Mouse (Mus musculus) heart, embryonic 13.5 days (tissue): ENCODE results near the gene Stx16. TPM values are rescaled to one million over a fixed set of nuclear protein-coding genes. Genes with fewer than 3 reads are reported as not detected.

Source experiments
- ATAC-seq: fragments of 200-750 bp; cut with Nextera tagmentation; 2 replicates; pipeline ENCODE4 v1.8.0; 2017; ENCODE audit warnings: moderate TSS enrichment; ENCODE audit not compliant: insufficient number of reproducible peaks, low FRiP score, low TSS enrichment; ENCODE audit errors: extremely low read depth
- H3K27ac ChIP-seq: fragments of 300-500 bp; sonication (generic); replicated peaks from 2 replicates; pipeline ENCODE4 v1.5.1; 2015; ENCODE audit warnings: moderate library complexity, mild to moderate bottlenecking, inconsistent platforms
- H3K27me3 ChIP-seq: fragments of 300-500 bp; sonication (generic); replicated peaks from 2 replicates; pipeline ENCODE4 v1.6.1; 2015; ENCODE audit warnings: mild to moderate bottlenecking, inconsistent platforms
- H3K36me3 ChIP-seq: fragments of 300-500 bp; sonication (generic); 2 replicates; pipeline ENCODE4 v1.6.1; 2015; ENCODE audit warnings: mild to moderate bottlenecking, inconsistent platforms
- H3K4me1 ChIP-seq: fragments of 300-500 bp; sonication (generic); 2 replicates; pipeline ENCODE4 v1.6.1; 2015; ENCODE audit warnings: inconsistent platforms
- H3K4me2 ChIP-seq: fragments of 300-500 bp; sonication (generic); 2 replicates; pipeline ENCODE4 v1.6.1; 2015; ENCODE audit warnings: inconsistent platforms, mild to moderate bottlenecking, moderate library complexity
- H3K4me3 ChIP-seq: fragments of 300-500 bp; sonication (generic); 2 replicates; pipeline ENCODE4 v1.5.1; 2015; ENCODE audit warnings: moderate library complexity, mild to moderate bottlenecking, inconsistent platforms
- H3K9ac ChIP-seq: fragments of 300-500 bp; sonication (generic); 2 replicates; pipeline ENCODE4 v1.6.1; 2015; ENCODE audit warnings: inconsistent platforms, mild to moderate bottlenecking, moderate library complexity
- H3K9me3 ChIP-seq: fragments of 300-500 bp; sonication (generic); 2 replicates; pipeline ENCODE4 v1.6.1; 2016; ENCODE audit warnings: inconsistent platforms
- WGBS: fragments of 180-500 bp; shearing (Covaris S2); methylation state at CpG from one replicate; pipeline ENCODE4 v1.1.7; 2015; ENCODE audit warnings: mixed read lengths; 5-methylcytosine and 5-hydroxymethylcytosine counted together
- polyA plus RNA-seq: library from polyadenylated mRNA; unstranded; fragments of >200 nt; fragmentation: Nextera tagmentation; extraction: Ambion mirVana; gene quantifications from 2 replicates; pipeline ENCODE4 v1.2.1, GENCODE M21; 2015

The Stx16 gene
- polyA plus RNA-seq, 1 experiment from 2014 or later: 8.6 TPM

DNA sequence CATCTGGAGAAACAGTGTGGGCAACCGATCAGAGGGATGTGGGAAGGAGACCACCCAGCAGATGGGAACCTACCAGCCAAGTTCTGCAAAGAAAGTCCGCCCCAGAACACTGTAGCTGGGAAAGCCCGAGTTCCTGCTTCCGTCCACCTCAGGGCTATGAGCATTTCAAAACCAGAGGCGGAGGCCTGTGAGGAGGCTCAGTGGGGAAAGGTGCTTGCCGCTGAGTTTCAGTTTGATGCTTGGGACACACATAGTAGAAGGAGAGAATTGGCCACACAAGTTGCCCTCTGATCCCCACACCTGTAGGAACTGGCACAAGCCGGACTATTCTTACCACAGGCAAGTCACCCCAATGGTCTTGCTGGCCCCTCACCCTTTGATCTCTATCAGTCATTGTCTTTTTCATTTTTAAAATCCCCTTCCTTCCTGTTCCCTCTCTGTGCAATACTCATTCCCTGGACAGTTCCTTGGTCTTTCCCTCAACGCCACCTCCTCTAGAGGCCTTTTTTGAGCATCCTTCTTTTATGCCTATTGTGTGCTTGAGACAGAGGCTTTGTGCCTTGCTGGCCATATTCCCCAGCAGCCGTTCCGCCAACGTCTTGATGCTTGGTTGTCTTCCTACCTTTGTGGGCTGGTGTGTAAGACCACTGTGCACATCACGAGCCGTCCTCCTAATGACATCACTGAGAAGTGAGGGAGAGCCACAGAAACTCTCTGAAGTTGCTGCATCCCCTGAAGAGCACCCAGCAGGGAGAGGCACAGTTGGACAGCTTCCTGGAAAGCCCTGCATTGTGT, 16.3 kb upstream of the Stx16 start:
- H3K4me3 ChIP-seq: no peak overlapping the region
- WGBS: 85% methylated on average over 13 of the region's 13 CpGs
- H3K27ac ChIP-seq: no peak overlapping the region
- no peak overlapping the region for H3K4me2 ChIP-seq
- H3K9me3 ChIP-seq: no peaks in the 10 kb centered on the region
- peaks cover 11% of the 10 kb centered on the region; the same call in 1 of the 2 replicates for H3K4me1 ChIP-seq
- ATAC-seq: no peak
- no peaks in the 10 kb centered on the region for H3K36me3 ChIP-seq
- H3K27me3 ChIP-seq: peaks cover 7% of the 10 kb centered on the region
- no peak overlapping the region for H3K9ac ChIP-seq

DNA sequence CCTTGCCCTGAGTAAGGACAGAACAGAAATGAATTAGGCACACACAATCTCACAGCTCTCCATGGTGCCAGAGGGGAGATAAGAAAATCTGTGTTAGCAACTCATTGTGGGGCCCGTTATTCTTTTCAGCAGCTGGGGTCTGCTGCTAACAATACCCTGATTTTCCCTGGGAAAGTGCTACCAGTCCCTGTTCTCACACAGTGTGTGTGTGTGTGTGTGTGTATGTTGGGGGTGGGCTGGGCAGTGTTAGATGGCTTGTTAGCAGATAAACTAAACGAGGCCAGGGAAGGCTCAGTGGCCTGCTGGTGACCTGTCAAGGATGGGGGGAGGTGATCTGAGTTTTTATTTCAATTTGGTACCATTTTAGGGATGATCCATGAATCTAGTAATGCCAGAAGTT, 14.9 kb upstream of the Stx16 start:
- Histone ChIP-seq H3K4me3 (no peak overlapping the region), H3K9me3 (no peaks in the 10 kb centered on the region), H3K4me2 (no peak overlapping the region), H3K27ac (no peak overlapping the region), H3K36me3 (no peaks in the 10 kb centered on the region), H3K9ac (no peak overlapping the region), H3K27me3 (peaks cover 7% of the 10 kb centered on the region), H3K4me1 (peaks cover 11% of the 10 kb centered on the region; the same call in 1 of the 2 replicates)
- WGBS: 8% methylated on average over 2 of the region's 2 CpGs
- no peak for ATAC-seq

DNA sequence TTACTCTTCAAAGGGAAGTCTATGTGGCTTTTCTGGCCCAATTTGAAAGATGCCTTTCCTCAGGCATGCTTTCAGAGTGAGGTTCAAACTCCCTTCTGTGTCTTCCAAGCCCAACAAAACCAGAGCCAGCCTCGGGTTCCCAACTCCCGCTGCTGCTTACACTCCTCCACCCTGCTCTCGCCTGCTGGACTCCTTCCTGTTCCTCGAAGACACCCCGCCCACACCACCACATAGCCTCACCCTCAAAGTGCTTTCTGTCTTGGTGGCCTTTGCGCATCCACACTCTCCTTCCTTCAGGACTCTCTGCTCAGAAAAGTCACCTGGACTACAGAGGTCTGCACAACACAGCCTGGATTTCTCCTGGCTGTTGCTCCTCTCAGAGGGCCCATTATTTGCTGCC, 13.0 kb upstream of the Stx16 start:
- peaks cover 11% of the 10 kb centered on the region; the same call in 1 of the 2 replicates for H3K4me1 ChIP-seq
- H3K27ac ChIP-seq: no peak overlapping the region
- no peaks in the 10 kb centered on the region for H3K36me3 ChIP-seq
- H3K4me2 ChIP-seq: no peak overlapping the region
- no peaks in the 10 kb centered on the region for H3K9me3 ChIP-seq
- H3K4me3 ChIP-seq: no peak overlapping the region
- peaks cover 7% of the 10 kb centered on the region for H3K27me3 ChIP-seq
- no peak for ATAC-seq
- no peak overlapping the region for H3K9ac ChIP-seq
- 61% methylated on average over 6 of the region's 6 CpGs for WGBS

DNA sequence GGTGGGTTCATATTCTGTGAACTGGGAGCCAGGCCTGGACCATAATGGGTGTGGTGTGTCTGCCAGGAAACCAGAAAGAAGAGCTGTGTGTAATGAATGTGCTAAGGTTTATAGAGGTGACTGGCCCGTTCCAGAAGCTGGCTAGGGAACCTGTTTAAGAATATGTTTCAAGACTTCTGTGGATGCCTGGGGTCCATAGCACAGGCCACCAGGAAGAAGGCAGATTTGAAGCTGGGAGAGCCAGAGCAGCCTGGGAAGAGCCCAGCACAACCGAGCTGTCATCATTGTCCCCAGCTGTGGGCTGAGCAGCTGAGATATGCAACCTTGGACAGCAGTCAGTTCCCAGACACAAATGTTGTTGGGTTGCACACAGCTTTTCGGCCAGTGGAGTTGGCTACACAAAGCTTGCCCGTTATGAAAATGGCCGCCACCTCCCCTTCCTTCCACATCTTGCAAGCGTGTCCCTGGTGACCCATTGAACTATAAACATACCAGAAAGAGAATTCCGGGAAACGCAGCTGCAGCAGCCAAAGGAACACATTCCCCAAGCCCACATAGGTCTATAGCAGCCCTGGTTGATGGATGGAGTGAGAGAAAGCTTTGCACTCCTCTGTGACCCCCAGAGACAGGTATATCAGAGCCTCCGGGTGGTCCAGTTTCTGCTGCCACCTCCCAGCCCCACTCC, 12.4 kb upstream of the Stx16 start:
- Histone ChIP-seq H3K9me3 (no peaks in the 10 kb centered on the region), H3K27me3 (peaks cover 7% of the 10 kb centered on the region), H3K9ac (no peak overlapping the region), H3K4me1 (peaks cover 9% of the 10 kb centered on the region; the same call in 1 of the 2 replicates), H3K36me3 (no peaks in the 10 kb centered on the region), H3K4me2 (no peak overlapping the region), H3K4me3 (no peak overlapping the region), H3K27ac (no peak overlapping the region)
- ATAC-seq: no peak
- 55% methylated on average over 9 of the region's 9 CpGs for WGBS

DNA sequence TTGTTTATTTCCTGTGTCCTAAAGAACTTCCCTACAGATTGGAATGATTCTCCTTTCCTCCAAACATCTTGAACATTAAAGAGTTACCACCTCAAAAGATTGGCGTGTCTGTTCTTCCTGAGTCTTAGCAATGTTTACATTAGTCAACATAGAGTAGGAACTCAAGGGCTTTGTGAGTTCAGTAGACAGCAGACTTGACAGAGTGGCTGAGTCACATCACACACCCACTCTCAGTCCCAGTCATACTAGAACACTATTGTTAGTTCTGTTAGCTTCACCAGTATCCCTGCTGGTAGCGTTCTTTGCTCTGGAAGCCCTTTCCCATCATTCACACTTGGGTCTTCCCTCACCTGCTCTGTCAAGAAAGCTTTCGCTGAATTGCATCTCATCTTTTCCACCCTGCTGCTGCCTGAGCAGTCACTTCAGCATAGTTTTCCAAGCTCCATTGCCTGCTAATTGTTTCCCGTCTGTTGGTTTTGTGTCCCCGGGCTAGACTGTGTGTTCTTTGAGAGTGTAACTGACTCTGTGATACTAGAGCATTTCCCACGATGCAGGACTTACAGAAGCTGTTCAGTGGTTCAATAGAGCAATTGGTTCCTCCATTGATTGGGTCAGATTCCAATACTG, 8.2 kb upstream of the Stx16 start:
- Histone ChIP-seq H3K4me1 (no peaks in the 10 kb centered on the region), H3K9ac (no peak overlapping the region), H3K9me3 (no peaks in the 10 kb centered on the region), H3K27ac (no peak overlapping the region), H3K4me2 (no peak overlapping the region), H3K27me3 (peaks cover 3% of the 10 kb centered on the region; the same call in 1 of the 2 replicates), H3K36me3 (no peaks in the 10 kb centered on the region), H3K4me3 (no peak overlapping the region)
- ATAC-seq: no peak
- 79% methylated on average over 6 of the region's 6 CpGs for whole genome bisulfite sequencing

DNA sequence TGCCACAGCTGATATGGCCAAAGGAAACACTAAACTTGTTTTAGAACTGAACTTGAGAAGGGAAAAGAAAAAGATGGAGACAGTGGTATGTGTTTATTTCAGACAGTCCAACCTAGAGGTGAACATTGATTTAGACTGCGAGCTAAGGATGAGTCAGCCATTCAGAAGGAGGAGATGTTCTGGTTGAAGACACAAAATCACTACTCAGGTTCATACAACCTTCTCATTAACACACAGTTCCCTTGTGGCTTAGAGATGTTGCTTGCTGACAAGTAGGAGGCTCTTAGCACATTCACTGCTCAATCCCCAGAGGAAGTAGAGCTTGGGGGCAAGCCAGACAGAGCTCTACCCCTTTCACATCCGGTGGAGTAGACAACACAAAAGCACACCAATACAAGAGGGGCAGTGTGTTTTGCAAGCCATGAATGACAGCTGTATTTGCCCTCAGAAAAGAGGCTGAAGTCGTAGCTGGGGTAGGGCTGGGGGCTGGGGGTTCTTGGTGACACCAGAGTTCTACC, 6.5 kb upstream of the Stx16 start:
- Histone ChIP-seq H3K36me3 (no peaks in the 10 kb centered on the region), H3K4me3 (no peak overlapping the region), H3K9me3 (no peaks in the 10 kb centered on the region), H3K4me2 (no peak overlapping the region), H3K4me1 (peaks cover 5% of the 10 kb centered on the region; the same call in 1 of the 2 replicates), H3K27me3 (peaks cover 3% of the 10 kb centered on the region; the same call in 1 of the 2 replicates), H3K9ac (no peak overlapping the region), H3K27ac (no peak overlapping the region)
- ATAC-seq: no peak
- WGBS: 63% methylated on average over 3 of the region's 3 CpGs

DNA sequence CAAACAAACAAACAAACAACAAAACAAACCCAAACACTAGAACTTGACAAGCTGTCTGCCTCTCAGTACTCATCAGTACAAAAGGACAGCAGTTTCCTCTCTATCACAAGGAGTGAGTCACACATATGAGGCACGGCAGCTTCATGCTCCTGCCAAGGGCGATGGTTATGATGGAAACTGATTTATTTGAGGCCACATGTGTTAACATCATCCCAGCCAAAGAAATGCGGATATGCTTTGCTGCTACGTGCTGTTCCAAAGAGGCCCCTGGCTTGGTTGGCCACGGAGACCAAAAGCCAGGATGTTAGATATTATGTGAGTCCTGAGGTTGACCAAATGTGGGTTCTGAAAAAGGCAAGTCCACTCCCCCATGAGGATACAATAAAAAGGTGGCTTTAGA, 4.7 kb upstream of the Stx16 start:
- Histone ChIP-seq H3K9me3 (no peaks in the 10 kb centered on the region), H3K4me3 (no peak overlapping the region), H3K4me2 (no peak overlapping the region), H3K27me3 (peaks cover 3% of the 10 kb centered on the region; the same call in 1 of the 2 replicates), H3K27ac (no peak overlapping the region), H3K4me1 (peaks cover 15% of the 10 kb centered on the region), H3K36me3 (no peaks in the 10 kb centered on the region), H3K9ac (no peak overlapping the region)
- 78% methylated on average over 5 of the region's 5 CpGs for WGBS
- no peak for ATAC-seq

DNA sequence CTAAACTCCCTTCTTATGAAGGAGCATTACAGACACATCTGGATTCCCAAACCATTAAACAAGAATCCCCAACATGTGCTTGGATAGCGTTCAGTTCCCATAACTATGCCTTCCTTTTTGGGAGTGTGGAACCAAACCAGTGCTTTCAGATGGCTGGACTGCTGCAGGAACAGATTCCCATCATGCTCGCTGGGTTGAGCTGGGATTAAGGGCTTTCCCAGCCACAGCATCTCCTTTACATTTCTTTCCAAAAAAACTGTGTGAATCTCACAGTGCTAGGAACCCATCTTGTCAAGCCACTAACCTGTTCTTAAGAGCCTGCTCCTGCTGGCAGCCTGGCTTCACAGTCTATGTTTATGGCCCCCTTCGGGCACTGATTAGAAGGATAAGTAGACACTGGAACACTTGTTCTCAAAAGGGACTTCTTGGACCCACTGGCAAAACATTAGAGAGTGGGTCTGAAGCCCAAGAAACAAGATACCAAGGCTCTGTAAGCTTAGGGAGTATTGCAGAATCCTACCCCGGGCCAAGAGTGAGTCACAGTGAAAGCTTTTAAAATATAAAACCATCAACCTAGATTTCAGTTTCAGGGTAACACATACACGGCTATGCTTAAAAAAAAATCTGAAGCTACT, 2.8 kb upstream of the Stx16 start:
- ATAC-seq: no peak
- no peak overlapping the region for H3K9ac ChIP-seq
- peaks cover 3% of the 10 kb centered on the region; the same call in 1 of the 2 replicates for H3K27me3 ChIP-seq
- 71% methylated on average over 5 of the region's 5 CpGs for WGBS
- no peak overlapping the region for H3K4me3 ChIP-seq
- no peak overlapping the region for H3K4me2 ChIP-seq
- no peaks in the 10 kb centered on the region for H3K36me3 ChIP-seq
- peaks cover 29% of the 10 kb centered on the region for H3K4me1 ChIP-seq
- no peaks in the 10 kb centered on the region for H3K9me3 ChIP-seq
- H3K27ac ChIP-seq: no peak overlapping the region

DNA sequence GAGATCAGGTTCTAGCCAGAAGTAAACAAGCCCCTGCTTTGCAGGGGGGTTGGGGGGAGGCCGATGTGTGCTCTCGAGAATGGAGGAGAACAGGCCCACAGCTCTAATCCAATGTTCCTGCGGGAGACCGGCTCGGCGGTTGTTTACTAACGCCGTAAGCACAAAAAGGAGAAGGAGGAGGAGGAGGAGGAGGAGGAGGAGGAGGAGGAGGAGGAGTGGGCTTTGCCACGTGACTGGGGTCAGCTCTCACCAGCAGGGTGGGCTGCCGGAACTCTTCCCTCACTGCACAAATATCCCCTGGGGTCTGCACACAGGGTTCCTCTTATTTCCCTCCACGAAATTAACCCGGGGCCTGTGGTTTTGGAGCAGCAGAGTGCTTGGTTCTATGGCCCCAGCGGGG, 1.5 kb upstream of the Stx16 start:
- no peak for ATAC-seq
- 0% methylated on average over 7 of the region's 13 CpGs for WGBS
- Histone ChIP-seq H3K4me1 (peaks cover 31% of the 10 kb centered on the region), H3K4me2 (peak overlapping the region; percentile 99), H3K9ac (peak overlapping the region; percentile 97), H3K9me3 (no peaks in the 10 kb centered on the region), H3K27me3 (peaks cover 3% of the 10 kb centered on the region; the same call in 1 of the 2 replicates), H3K36me3 (no peaks in the 10 kb centered on the region), H3K27ac (peak overlapping the region; percentile 97), H3K4me3 (peak overlapping the region; percentile 98)

DNA sequence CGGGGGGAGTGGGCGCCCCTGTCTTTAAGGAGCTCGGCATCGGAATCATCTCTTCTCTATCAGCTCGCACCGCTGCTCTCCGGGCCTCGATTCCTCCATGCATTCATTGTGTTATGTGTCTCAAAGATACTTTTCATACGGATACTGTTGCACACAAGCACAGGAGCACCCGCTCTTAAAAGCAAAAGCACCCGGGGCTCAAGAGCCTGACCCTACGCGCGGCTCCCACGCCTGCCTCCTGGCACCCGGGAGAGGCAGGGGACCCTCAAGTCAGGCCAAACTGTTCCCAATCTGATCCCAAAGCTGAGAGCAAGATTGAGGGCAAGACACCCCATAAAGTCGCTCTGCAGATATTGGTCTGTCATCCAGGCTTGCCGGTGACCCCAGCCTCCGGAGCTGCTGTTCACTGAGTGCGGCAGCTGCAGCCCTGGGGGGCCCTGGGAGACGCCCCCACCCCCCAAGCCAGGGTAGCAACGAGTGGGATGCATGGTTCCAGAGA, 987 bp upstream of the Stx16 start:
- Histone ChIP-seq H3K4me1 (peaks cover 31% of the 10 kb centered on the region), H3K27ac (peak overlapping the region; percentile 97), H3K9ac (peak overlapping the region; percentile 97), H3K36me3 (no peaks in the 10 kb centered on the region), H3K27me3 (peaks cover 3% of the 10 kb centered on the region; the same call in 1 of the 2 replicates), H3K4me2 (peak overlapping the region; percentile 99), H3K4me3 (peak overlapping the region; percentile 98), H3K9me3 (no peaks in the 10 kb centered on the region)
- no peak for ATAC-seq
- 2% methylated on average over 22 of the region's 22 CpGs for WGBS
